Mouse (Mus musculus) myocyte (in vitro differentiated cells): Measurements from ENCODE around the gene 4930451I11Rik. TPM values are rescaled to one million over a fixed set of nuclear protein-coding genes. Genes with fewer than 3 reads are reported as not detected.

ENCODE experiments used
- H3K27me3 ChIP-seq: one replicate; pipeline ENCODE4 v1.6.1; 2011; ENCODE audit not compliant: control insufficient read depth, insufficient read depth, insufficient read length
- H3K36me3 ChIP-seq: one replicate; pipeline ENCODE4 v1.6.1; 2011; ENCODE audit not compliant: control insufficient read depth, insufficient read depth
- H3K4me2 ChIP-seq: one replicate; pipeline ENCODE4 v1.6.1; 2011; ENCODE audit warnings: low read depth, control low read depth
- H3K4me3 ChIP-seq: one replicate; pipeline ENCODE4 v1.5.1; 2011; ENCODE audit warnings: mild to moderate bottlenecking, control low read depth, moderate library complexity
- H3K79me2 ChIP-seq: one replicate; pipeline ENCODE4 v1.6.1; 2011; ENCODE audit not compliant: control insufficient read depth, insufficient read depth
- H3ac ChIP-seq: one replicate; pipeline ENCODE4 v1.6.1; 2011; ENCODE audit not compliant: control insufficient read depth, insufficient read length
- CEBPB ChIP-seq: IDR thresholded peaks from 2 replicates; pipeline ENCODE4 v1.6.1; 2011; ENCODE audit warnings: mild to moderate bottlenecking, moderate library complexity; ENCODE audit not compliant: poor library complexity, insufficient read depth, severe bottlenecking
- E2F4 ChIP-seq: IDR thresholded peaks from one replicate; pipeline ENCODE4 v1.6.1; 2011; ENCODE audit warnings: mild to moderate bottlenecking, control low read depth, moderate library complexity; ENCODE audit not compliant: insufficient read depth
- MAX ChIP-seq: IDR thresholded peaks from one replicate; pipeline ENCODE4 v1.6.1; 2011; ENCODE audit warnings: low read depth, mild to moderate bottlenecking, control low read depth
- MYOD1 ChIP-seq, 3 experiments: IDR thresholded peaks; one replicate each; pipeline ENCODE4 v1.6.1; 2011; ENCODE audit warnings: control low read depth in 2 of 3, low read depth in 2 of 3, mild to moderate bottlenecking in 2 of 3, moderate library complexity in 1 of 3; ENCODE audit not compliant: insufficient read length in 2 of 3, control insufficient read depth in 1 of 3
- MYOG ChIP-seq, 3 experiments: IDR thresholded peaks; one replicate each; pipeline ENCODE4 v1.6.1; 2011; ENCODE audit warnings: control low read depth in 2 of 3, low read depth in 2 of 3, mild to moderate bottlenecking in 2 of 3; ENCODE audit not compliant: insufficient read length in 2 of 3, control insufficient read depth in 1 of 3, insufficient read depth in 1 of 3
- POLR2A ChIP-seq: IDR thresholded peaks from one replicate; pipeline ENCODE4 v1.6.1; 2011; ENCODE audit warnings: low read depth, mild to moderate bottlenecking, control low read depth, moderate library complexity; ENCODE audit not compliant: insufficient read length
- POLR2AphosphoS2 ChIP-seq: IDR thresholded peaks from one replicate; pipeline ENCODE4 v1.6.1; 2011; ENCODE audit warnings: low read depth, control low read depth; ENCODE audit not compliant: insufficient read length
- REST ChIP-seq: IDR thresholded peaks from one replicate; pipeline ENCODE4 v1.6.1; 2011; ENCODE audit warnings: mild to moderate bottlenecking, control low read depth, moderate library complexity; ENCODE audit not compliant: insufficient read depth, insufficient read length
- SRF ChIP-seq: IDR thresholded peaks from one replicate; pipeline ENCODE4 v1.6.1; 2011; ENCODE audit warnings: low read depth; ENCODE audit not compliant: control insufficient read depth, insufficient read length
- TCF12 ChIP-seq: IDR thresholded peaks from one replicate; pipeline ENCODE4 v1.6.1; 2011; ENCODE audit warnings: mild to moderate bottlenecking, control low read depth; ENCODE audit not compliant: poor library complexity, insufficient read depth, severe bottlenecking
- TCF3 ChIP-seq: IDR thresholded peaks from one replicate; pipeline ENCODE4 v1.6.1; 2011; ENCODE audit warnings: low read depth, control low read depth; ENCODE audit not compliant: insufficient read length
- USF1 ChIP-seq: IDR thresholded peaks from one replicate; pipeline ENCODE4 v1.6.1; 2011; ENCODE audit warnings: low read depth, mild to moderate bottlenecking, control low read depth, moderate library complexity
- polyA plus RNA-seq: library from polyadenylated mRNA; unstranded; fragments of >200 nt; fragmentation: generic; extraction: Trizol; gene quantifications from one replicate; pipeline ENCODE4 v1.2.1, GENCODE M21; 2012; ENCODE audit warnings: missing spikeins

4930451I11Rik gene
- not detected for polyA plus RNA-seq

GRCm38 (mm10) chr7:126831539-126831938 lies at the start of gene 4930451I11Rik:
Gene 4930451I11Rik, minus strand, starts transcription at chr7:126831639.
- Histone ChIP-seq H3K4me2 (no peak within 1 kb of the TSS), H3K4me3 (no peak within 1 kb of the TSS), H3ac (no peak within 1 kb of the TSS), H3K36me3 (no peaks in the 10 kb centered on the region), H3K79me2 (no peaks in the 10 kb centered on the region), H3K27me3 (peaks cover 70% of the 10 kb centered on the region)
- TF ChIP-seq SRF: no peak
- TF ChIP-seq POLR2AphosphoS2: no peak
- no peak for TF ChIP-seq MAX
- no peak for TF ChIP-seq MYOD1 (IDR thresholded peaks at IDR 0.05; ENCODE audit: control insufficient read depth in 1 of 3, insufficient read length in 2 of 3, low read depth in 2 of 3)
- TF ChIP-seq POLR2A: no peak
- TF ChIP-seq E2F4: no peak
- no peak for TF ChIP-seq TCF3
- TF ChIP-seq REST: no peak
- TF ChIP-seq USF1: no peak
- no peak for TF ChIP-seq MYOG (IDR thresholded peaks at IDR 0.05; ENCODE audit: control insufficient read depth in 1 of 3, insufficient read depth in 1 of 3, insufficient read length in 2 of 3, low read depth in 2 of 3)
- no peak for TF ChIP-seq TCF12
- TF ChIP-seq CEBPB: no peak

GRCm38 (mm10) chr7:126881040-126881439 lies 49.6 kb upstream of the 4930451I11Rik start:
- no peaks in the 10 kb centered on the region for H3K27me3 ChIP-seq
- H3K36me3 ChIP-seq: peaks cover 8% of the 10 kb centered on the region
- H3K4me2 ChIP-seq: peak overlapping the region; percentile 92
- no peak overlapping the region for H3K4me3 ChIP-seq
- H3K79me2 ChIP-seq: peaks cover 37% of the 10 kb centered on the region
- H3ac ChIP-seq: no peak overlapping the region
- TF ChIP-seq MYOD1 (IDR thresholded peaks at IDR 0.05; ENCODE audit: control insufficient read depth in 1 of 3, insufficient read length in 2 of 3, low read depth in 2 of 3): no peak
- TF ChIP-seq MAX: no peak
- no peak for TF ChIP-seq POLR2AphosphoS2
- no peak for TF ChIP-seq SRF
- no peak for TF ChIP-seq MYOG (IDR thresholded peaks at IDR 0.05; ENCODE audit: control insufficient read depth in 1 of 3, insufficient read depth in 1 of 3, insufficient read length in 2 of 3, low read depth in 2 of 3)
- TF ChIP-seq TCF12: no peak

- Histone ChIP-seq H3K36me3 (peaks cover 34% of the 10 kb centered on the region), H3K27me3 (no peaks in the 10 kb centered on the region), H3ac (no peak overlapping the region), H3K79me2 (peaks cover 17% of the 10 kb centered on the region), H3K4me2 (no peak overlapping the region), H3K4me3 (no peak overlapping the region)
- TF ChIP-seq TCF12 (no peak), USF1 (no peak), REST (no peak), MYOD1 (IDR thresholded peaks at IDR 0.05; ENCODE audit: control insufficient read depth in 1 of 3, insufficient read length in 2 of 3, low read depth in 2 of 3) (no peak), CEBPB (no peak), POLR2A (no peak), SRF (no peak), TCF3 (no peak), MAX (no peak), E2F4 (no peak), MYOG (IDR thresholded peaks at IDR 0.05; ENCODE audit: control insufficient read depth in 1 of 3, insufficient read depth in 1 of 3, insufficient read length in 2 of 3, low read depth in 2 of 3) (no peak)
Measured at GRCm38 (mm10) chr7:126877239-126877638, 45.8 kb upstream of the 4930451I11Rik start.

- no peak overlapping the region for H3K4me3 ChIP-seq
- TF ChIP-seq SRF: no peak
- no peak for TF ChIP-seq E2F4
- no peak for TF ChIP-seq TCF3
- TF ChIP-seq MYOG (IDR thresholded peaks at IDR 0.05; ENCODE audit: control insufficient read depth in 1 of 3, insufficient read depth in 1 of 3, insufficient read length in 2 of 3, low read depth in 2 of 3): no peak
- no peak for TF ChIP-seq USF1
- TF ChIP-seq POLR2A: no peak
- TF ChIP-seq TCF12: no peak
- TF ChIP-seq MAX: no peak
- no peak overlapping the region for H3K4me2 ChIP-seq
- H3K79me2 ChIP-seq: no peaks in the 10 kb centered on the region
- peaks cover 27% of the 10 kb centered on the region for H3K36me3 ChIP-seq
- H3K27me3 ChIP-seq: no peaks in the 10 kb centered on the region
- no peak overlapping the region for H3ac ChIP-seq
Measured at GRCm38 (mm10) chr7:126870520-126870891, 39.1 kb upstream of the 4930451I11Rik start.

- H3K4me3 ChIP-seq: no peak overlapping the region
- H3K4me2 ChIP-seq: no peak overlapping the region
- TF ChIP-seq MYOG (IDR thresholded peaks at IDR 0.05; ENCODE audit: control insufficient read depth in 1 of 3, insufficient read depth in 1 of 3, insufficient read length in 2 of 3, low read depth in 2 of 3) (no peak), POLR2AphosphoS2 (no peak), MYOD1 (IDR thresholded peaks at IDR 0.05; ENCODE audit: control insufficient read depth in 1 of 3, insufficient read length in 2 of 3, low read depth in 2 of 3) (no peak), TCF12 (no peak), TCF3 (no peak), MAX (no peak), E2F4 (no peak), POLR2A (no peak), CEBPB (no peak), SRF (no peak), REST (no peak), USF1 (no peak)
- no peaks in the 10 kb centered on the region for H3K79me2 ChIP-seq
- H3K27me3 ChIP-seq: no peaks in the 10 kb centered on the region
- H3ac ChIP-seq: no peak overlapping the region
- H3K36me3 ChIP-seq: peaks cover 21% of the 10 kb centered on the region
Measured at GRCm38 (mm10) chr7:126869780-126870519, 38.5 kb upstream of the 4930451I11Rik start.
